Mouse (Mus musculus): Measurements from ENCODE around the gene Krt25.

Gene Krt25

DNA sequence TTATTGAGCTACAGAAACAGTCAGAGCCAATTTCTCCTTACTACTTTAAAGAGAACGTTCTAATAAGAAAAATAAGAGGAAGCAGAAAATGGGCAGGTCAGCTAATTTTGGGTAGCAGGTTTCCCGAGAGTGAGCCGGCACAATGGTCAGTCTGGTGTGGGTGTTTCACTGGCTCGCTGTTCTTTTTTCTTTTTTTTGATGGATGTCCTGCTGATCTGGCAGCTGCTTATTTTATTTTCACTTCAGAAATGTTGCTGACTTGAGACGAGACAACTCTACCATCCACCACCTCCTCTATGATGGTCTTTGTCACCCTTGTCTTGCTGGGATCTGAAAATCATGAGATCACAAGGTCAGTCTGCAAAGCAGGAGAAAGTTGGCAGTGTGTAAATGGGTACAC is 42.8 kb downstream of the Krt25 start:
- DNase-seq (ENCODE audit: low spot score in 2 of 2), result no peak

DNA sequence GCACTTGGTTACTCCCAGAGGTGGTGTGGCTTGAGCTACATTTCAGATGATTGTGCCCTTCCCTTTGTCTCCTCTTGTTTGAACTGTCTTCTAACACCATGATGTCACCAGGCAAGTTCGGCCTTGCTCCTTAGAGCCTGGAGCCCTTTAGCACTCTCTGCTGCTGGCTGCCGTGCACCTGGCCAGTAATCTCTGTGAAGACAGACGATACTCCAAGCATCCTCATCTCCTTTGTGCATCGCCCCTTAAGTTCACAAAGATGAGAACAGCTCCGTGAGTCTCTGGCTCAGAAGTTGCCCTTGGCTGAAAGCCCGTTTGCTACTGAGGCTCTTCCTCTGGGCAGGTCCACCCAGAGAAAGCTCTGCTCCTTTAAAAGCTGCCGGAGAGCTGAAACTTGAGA is 46.0 kb downstream of the Krt25 start:
- DNase-seq (ENCODE audit: low spot score in 2 of 2), result no peak

DNA sequence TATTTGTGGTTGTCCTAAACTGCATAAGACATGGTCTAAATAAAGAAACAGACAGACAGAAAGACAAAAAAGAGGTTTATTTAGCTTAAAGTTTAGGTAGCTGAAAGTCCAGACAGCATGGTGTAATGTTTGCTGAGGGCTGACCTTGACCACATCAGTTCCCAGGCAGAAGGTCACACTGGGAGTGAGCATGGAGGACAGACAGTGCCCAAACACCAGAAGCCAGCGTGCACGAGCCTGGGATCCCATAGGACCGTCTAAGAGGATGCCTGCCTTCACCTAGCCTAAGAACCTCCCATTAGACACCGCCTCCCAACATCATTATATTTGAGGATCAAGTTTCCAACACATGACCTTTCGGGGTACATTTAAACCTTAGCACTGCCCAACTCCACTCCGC is 47.1 kb downstream of the Krt25 start:
- DNase-seq (ENCODE audit: low spot score in 2 of 2), result no peak

DNA sequence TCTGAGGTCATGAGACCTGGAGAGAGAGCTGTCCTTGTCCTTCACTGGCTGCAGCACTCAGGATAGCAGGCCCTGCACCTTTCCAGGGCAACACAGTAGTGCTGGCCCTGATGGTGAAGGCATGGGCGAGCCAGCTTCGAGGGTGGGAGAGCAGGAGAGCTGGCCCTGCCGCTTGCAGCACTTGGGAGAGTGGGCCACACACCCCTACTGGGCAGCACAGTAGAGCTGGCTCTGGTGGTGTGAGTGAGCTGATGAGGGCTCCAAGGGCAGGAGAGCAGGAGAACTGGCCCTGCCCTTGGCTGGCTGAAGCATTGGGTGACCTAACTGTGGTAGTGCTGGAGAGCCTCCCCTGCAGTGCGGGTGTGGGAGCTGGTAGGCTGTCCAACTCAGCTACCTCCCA is 50.0 kb downstream of the Krt25 start:
- DNase-seq (ENCODE audit: low spot score in 2 of 2), result no peak

DNA sequence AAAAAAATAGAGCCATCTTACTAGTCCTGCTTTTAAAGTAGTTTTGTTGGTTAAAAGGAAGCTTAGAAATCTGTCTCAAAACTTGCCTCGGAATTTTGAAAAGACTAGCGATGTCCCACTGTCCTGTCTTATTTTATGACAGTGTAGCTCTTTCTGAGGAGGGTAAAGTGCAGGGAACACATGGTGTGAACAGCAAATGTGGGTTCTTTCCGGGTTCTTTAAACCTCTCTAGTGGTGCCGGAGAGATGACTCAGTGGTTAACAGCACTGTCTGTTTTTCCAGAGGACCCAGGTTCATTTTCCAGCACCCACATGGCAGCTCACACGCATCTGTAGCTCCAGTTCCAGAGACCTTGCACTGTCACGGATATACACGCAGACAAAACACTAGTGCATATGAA is 53.6 kb downstream of the Krt25 start:
- no peak for DNase-seq (ENCODE audit: low spot score in 2 of 2)

DNA sequence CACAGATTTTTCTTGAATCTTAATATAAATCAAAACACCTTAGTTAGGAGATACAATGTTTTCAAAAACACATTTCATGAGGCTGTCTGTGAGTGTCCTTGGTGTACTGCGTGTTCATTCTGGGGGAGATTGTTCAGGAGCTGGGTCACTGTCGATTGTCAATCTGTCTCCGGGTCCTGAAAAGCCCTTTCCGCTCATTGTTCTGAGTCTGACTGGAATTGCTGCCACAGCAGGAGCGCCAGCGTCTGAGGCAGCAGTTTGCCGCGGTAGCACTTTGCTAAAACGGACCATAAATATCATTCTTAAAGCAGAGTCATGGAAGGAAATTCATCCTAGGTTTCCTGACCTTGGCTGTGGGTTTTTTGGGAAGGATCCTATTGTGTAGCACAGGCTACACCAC is 57.0 kb downstream of the Krt25 start:
- no peak for DNase-seq (ENCODE audit: low spot score in 2 of 2)

All from thymus, postnatal 10 days (tissue).